Mouse (Mus musculus) layer of hippocampus, adult 11-12 months (tissue): ENCODE data around the gene Nrarp.
A peak's percentile ranks its signal among the peaks of the same experiment; 100 is the strongest.

Experiments
- DNase-seq: peaks from one replicate; pipeline ENCODE4 v3.0.0; 2022; ENCODE audit warnings: low spot score

Nrarp gene

DNA sequence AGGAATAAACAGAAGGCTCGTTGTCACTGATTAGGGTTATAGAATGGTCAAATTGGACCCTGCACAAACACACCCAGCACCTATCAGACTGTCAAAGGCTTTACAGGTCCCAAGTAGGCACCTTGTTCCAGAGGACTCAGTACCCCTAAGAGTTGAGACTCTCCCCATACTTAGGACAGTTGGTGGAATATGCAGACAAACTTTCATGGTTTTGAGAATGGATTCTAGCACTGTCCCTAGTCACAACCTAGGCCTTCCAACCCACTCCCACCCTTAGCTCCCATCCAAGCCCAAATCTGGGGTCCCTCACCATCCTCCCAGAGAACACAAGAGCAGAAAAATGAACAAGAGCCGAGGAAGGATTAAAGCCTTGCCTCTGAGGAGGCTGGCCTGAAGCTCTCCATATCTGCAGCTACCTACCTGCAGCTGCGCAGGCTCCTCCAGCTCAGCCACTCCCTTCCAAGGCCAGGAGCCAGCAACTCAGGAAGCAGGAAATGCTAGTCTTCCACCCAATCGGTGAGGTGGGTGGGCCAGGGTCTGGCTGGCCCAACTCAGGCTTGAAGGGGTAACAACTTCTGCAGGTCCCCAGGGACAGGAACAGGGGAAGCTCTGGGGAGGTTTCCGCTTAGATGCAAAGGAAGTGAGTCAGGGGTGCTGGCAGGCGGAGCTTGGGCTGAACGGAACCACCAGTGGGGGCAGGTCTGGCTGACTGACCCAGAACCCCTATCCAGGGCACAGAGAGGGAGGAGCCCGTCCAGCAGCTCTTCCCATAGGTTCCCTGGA, 15.8 kb downstream of the Nrarp start, which contains the start of gene Tor4a:
Gene Tor4a (minus strand): TSS at position 715 of the 783 bp plus-strand sequence.
- DNase-seq: peak; percentile 49

DNA sequence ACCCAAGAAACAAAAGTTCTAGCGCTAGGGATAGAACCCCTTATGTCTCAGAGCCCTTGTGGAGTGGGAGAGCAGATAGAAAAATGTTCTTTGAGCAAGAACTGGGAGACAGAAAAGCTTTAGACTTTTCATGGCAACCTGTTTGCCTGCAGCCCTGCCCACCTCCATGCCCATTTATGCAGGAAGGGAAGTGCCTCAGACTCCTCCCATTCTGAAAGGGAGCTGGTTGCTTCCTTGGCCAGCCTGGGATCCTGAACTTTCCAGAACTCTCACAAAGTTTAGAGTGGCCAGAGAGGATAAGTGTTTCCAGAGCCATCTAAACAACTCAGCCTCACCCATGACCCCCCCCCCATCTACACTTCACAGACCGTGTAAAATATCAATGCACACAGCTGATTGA, 16.6 kb downstream of the Nrarp start:
- DNase-seq: no peak

DNA sequence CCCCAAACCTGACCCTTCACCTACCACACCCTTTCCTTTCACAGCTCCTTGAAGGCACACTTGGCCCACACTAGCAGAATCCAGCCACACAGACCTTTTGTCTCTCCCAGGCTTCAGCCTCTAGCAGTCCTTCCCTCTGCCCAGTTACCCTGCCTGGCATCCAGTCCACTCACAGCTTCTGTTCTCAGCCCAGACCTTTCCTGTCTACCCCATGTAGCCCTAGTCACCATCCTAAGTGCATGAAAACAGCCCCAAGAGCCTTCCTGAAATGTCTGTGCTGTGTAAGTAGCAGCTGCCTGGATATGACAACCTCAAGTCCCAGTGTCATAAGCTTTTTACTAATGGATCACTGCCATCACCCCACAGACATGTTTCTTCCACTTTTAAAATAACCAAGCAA, 17.4 kb downstream of the Nrarp start:
- DNase-seq: no peak

DNA sequence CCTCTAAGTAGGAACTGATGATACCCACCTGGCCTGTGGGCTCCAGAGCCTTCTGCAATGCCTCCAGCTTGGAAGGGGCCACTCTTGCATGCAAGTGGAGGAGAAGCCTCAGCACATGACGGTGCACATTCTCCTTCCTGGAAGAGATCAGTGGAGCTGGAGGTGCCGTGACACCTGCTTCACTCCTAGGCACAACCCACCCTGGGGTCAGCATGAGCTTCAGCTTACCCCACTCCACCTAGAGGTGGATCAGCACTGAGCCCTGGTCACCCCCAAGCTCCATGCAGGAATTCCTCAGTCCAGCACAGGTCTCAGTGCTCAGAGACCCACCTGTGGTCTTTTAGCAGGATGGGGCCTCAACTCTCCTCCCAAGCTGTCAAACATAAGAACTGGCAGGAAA, 20.1 kb downstream of the Nrarp start:
- DNase-seq: no peak

DNA sequence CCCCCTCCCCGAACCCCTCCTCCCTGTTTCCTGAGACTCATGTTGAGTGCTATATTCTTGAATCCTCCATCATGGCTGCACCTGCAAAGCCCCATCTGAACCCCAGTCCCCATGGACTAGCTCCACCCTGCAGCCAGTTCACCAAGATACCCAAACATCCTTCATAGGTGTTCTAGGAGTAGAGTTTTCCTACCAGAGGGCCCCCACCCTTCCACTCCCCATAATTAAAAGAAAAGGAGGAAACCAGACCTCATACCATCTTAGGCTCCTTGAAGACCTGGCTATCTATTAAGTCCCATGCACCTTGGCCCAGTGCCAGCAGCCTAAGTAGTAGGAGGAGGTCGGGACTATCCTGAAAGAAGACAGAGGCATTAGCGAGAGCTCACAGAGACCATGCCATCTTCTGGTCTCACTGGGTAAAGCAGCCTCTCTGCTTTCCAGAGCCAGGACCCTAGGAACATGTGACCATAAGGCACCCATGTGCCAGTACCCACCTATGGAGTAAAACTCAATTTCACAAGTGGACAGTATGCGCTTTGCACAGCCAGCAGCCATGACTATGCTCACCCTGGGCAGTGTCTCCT, 23.2 kb downstream of the Nrarp start:
- no peak for DNase-seq

DNA sequence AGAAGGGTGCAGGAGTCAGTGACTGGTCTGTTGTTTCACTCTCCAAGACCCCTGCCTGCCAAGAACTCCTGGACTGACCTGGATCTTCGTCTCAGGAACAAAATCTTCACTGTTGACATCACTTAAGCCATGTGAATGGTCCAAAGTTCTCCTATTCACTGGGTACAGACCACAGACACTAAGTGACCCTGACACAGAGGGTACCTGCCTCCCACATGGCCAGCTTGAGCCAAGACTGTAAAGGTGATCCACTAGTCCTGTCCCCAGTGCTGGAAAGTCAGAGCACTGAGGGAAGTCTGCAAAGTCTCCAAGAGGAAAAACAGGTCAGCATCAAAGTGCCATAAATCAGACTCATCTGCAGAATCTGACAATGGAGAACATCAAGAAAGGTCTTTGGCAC, 27.0 kb downstream of the Nrarp start:
- no peak for DNase-seq

DNA sequence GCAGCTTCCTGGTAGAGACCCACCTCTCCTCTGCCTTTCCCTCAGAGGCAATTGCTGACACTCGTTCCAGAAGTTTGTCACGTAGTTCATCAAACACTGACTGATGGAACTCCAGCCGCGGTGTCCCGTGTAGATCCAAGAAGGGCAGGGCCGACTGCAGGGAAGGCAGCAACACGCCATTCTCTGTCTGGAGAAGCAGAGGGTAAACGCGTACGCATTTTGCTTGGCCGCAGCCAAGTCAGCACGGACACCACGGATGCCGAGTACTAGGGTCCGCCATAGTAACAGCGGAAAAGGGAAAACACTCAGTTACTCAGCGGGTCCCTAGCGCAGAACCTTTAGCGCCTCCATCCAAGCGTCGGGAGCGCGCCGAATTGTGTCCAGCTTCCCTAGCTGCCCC, 30.1 kb downstream of the Nrarp start:
- no peak for DNase-seq

DNA sequence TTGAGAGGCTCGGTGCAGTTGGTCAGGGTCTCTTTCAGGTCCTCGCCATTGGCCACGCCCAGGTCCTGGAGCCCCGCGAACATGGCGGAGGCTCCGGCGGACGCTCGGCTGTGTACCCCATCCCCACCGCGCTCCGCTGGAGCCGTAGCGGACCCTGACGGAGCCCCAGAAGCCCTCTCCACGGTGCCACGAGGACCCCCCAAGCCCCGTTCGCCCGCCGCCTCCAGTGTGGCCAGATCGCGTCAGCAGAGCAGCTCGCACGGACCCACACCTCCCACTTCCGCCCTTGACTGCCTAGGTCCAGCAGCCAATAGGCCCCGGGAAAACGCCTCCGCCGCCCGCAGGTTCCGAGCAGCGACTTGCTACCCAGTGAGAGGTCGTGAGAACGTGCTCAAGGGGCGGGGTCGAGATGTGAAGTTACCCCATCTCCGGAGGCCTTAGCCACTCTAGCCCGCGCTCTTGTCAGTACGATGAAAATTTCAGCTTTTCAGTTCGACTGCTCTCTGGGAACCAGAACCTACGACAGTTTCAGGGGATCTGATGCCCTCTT, 30.6 kb downstream of the Nrarp start, which contains the start of gene Nelfb:
Gene Nelfb (minus strand): TSS at position 369 of the 550 bp plus-strand sequence.
- DNase-seq: peak; percentile 86

DNA sequence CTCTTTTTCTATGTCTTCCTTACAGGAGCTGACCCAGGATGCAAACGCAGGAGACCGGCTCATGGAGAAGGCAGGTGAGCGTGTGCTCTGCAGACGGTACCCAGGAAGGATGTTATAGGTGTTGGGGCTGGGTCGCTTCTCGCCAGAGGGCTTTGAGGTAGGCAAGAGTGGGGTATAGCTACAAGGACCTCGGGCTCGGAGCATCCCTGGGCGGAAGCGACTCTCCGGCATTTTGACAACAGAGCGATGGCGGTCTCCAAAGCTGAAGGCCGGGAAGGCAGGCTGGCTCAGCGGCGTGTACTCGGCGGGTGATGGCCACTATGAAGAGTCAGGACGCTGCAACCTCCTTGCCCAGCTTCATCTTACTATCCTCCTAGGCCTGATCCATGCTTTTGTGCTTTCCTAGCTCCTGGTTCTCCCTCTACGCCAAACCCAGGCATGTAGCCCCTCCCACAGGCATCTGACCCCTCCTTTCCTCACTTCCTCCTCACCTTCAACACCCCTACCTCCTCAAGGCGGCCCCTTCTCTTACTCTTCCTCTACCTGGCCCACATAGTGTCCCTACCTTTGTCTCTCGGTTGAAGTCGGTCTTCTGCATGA, 32.8 kb downstream of the Nrarp start:
- DNase-seq: no peak

DNA sequence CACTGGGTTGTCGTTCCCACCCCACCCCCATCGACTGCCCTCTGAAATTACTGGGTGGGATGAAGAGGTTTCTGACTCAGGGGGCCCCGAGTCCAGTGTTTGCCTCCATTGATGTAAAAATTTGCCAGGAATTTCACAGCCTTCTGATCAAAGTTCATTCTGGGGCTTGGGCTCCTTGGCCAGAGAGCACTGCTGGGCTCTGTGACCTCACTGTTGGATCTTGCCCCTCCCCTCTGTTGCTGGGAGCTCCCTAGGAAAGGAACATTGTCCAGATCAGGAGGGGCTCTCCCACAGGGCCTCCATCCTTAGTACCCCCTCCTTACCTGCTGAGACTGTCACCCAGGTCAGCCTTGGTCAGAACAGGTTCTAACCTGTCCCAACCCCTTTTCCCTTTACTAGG, 33.9 kb downstream of the Nrarp start, which contains the start of gene Stpg3:
Gene Stpg3 (minus strand): TSS at position 194 of the 400 bp plus-strand sequence.
- no peak for DNase-seq

DNA sequence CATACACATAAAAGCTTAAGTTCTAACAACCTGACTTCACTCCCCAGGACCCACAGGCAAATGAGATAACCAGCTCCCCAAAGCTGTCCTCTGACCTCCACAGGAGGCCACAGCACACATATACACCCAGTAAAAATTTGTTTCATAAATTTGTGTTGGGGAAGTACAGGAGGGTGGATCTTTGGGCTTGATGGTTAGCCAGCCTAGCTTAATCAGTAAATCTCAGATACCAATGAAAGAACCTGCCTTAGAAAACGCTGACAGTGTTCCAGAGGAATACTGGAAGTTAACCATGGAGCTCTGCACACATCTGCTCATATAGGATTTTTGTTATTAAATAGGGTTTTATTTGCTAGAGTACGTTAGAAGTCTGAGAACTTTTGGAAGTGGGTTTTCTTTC, 37.1 kb downstream of the Nrarp start:
- no peak for DNase-seq

DNA sequence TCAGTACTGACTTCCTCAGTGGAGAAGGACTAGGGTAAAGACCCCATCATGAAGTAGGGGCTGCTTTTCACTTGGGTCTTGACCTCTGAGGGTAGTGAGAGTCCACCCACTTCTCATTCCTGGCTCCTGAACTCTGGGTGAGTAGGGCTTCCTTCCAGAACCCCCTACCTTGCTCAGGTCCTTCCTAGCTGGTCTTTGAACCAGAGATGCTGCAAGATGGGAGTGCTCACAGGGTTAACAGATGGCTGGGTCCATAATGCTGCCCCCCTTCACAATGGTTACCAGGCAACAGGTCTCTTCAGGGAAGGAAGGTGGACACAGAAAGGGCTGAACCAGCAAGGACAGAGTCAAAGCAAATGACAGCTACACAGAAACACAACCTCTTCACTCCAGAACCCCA, 37.9 kb downstream of the Nrarp start, which contains the start of gene Fam166a:
Gene Fam166a (plus strand): TSS at position 301 of the 400 bp plus-strand sequence.
- DNase-seq: no peak

DNA sequence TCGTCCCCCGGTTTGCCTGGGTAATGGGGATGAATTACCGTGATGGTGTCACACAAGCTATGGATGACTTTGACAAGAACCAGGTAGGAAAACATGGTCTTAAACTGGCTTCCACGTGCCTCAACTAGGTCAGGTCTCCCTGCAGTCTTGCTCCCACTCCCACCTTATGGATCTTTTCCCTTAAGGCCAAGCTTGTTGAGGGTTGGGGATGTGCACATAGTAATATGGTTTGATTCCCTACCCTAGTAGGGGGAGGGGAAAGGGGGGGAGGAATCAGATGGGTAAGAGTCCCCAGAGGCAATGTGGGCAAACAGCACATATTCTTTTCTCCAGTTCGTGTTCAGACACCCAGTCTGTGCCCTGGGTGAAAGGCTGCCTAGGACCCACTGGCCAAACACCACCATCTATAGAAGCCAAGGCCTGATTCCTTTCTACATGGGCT, 40.8 kb downstream of the Nrarp start:
- no peak for DNase-seq

DNA sequence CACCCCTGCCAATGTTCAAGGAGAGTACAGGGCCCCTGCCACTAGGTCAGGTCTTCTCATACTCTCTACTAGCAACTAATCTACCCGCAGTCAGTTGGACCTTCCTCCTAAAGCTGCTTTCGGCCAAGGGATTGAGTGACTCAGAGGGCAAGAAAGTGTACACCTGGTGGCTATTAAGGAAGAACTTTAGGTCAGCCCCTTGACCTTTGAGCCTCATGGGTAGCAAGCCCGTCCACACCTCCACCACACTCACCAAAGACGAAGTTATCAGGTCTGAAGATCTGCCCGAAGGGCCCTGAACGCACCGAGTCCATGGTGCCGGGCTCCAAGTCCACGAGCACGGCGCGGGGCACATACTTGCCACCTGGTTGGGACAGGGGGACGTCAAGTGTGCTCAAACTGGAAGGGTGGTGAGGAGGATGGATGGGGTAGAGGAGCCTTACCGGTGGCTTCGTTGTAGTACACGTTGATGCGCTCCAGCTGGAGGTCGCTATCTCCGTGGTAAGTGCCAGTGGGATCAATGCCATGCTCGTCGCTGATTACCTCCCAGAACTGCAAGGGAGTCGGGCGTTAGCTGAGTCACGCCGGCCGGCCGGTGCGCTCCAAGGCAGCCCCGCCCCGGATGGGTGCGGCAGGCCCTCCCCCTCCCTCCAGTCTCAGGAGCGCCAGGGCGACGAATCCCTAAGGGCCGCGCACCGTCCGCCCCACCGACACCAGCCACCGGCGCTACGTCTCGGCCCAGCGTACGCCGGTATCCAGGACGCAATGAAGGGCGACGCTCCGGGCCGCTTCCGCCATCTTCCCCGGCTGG, 43.3 kb downstream of the Nrarp start:
- peak; percentile 76 for DNase-seq

DNA sequence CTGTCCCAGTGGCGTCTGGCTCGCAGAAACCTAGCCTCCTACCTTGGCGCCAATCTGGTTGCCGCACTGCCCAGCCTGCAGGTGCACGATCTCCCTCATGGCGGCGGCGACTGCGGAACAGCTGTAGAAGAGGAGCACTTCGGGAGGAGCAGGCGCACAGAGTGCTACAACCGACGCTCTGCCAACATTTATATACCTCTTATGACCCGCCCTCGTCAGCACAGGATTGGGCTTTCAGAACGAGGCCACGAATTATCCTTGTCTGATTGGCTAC, 43.9 kb downstream of the Nrarp start, which contains the start of gene Tubb4b:
Gene Tubb4b (minus strand): TSS at position 211 of the 274 bp plus-strand sequence.
- DNase-seq: no peak

DNA sequence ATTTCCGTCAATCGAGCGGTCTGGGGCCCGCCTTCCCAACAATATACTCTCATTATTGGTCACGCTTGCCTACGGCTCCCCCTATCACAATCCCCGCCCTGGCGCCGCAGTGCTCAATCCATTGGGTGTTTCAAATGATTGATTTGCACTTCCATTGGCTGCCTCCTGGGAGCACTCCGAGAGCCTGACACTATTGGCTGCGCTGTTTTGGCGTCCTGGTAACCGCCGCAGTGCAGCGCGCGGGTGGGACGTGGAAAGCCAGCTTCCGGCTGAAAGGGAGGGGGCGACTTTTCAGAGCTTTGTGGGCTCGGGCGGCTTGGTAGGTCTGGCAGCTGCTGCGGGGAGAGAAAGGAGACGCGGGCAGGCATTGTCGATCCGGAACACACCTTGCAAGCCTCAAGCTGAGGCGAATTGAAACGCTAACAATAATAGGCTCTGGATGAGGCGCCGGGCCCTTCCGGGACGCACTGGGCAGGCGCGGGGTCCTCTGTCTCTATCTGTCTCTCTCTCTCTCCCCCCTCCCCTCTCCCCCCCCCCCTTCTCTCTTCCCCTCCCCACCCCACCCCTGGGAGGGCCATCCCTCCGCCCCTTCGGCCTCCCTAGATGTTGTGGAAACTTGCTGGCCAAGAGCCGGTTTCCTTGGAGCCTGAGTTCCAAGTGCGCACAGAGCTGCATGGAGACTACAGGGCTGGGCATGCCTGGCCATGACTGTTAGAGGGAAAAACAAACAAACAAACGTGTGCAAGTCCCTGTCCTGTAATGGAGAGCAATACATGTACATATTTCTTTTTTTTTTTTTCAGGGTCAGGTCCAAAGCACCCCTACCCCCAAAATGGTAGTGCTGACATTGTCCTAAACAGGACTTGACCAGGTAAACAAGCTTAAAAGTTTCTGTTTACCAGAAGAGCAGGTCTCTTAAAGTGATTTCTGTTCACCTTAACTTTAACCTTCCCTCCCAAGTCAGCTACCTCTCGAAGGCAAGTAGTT, 44.5 kb downstream of the Nrarp start:
- DNase-seq: peak; percentile 99

DNA sequence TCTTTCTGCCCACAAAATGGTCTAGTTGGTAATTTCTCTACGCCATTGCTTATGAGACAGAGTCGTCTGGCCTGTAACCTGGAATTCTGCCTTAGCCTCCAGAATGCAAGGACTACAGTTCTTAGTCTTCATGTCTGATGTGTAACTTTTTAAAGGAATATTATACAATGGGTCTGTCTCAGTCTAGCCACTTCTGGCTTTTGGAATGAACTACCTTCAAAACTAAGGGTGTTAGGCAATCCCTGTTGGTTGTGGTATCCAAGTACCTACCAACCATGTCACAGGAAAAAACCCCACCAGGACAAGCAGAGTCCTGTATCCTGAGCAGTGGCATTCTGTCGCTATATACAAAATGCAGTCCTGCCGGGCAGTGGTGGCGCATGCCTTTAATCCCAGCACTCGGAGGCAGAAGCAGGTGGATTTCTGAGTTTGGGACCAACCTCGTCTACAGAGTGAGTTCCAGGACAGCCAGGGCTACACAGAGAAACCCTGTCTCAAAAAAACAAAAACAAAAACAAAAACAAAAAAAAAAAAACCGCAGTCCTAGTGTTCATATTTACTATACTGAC, 45.3 kb downstream of the Nrarp start:
- DNase-seq: no peak

DNA sequence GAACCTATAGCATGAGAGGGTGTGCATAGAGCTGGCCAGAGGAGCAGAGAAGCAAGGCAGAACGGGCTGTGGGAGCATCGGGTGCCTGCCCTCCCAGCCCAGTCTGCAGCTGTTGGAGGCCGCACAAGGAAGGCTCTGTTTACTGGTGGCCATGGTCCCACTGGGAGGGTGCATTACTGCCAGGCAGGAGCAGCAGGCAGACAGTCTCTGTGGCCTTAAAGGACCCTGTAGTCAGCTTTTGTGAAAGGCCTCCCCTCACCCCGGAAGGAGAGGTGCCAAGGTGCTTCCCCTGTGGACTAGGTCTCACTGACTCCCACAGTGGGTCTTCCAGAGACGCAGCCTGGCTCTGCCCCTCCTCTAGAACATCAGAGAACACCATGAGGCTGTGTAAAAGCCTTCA, 46.3 kb downstream of the Nrarp start:
- DNase-seq: peak; percentile 71

DNA sequence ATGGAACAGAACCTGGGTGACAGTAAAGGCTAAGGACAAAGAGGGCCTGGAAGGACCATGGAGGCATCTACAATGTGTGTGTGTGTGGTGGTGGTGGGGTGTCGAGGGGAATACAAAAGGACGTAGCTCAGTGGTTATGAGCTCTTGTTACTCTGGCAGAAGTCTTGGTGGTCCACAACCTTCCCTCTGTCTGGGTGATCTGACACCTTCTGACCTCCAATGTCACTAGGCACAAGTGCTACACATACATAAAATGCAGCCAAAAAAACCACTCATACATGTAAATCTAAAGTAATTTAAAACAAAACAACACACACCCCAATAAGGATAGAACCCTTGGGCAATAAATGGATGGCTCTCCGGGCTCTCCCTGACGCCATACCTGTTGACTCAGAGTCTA, 46.8 kb downstream of the Nrarp start:
- no peak for DNase-seq

DNA sequence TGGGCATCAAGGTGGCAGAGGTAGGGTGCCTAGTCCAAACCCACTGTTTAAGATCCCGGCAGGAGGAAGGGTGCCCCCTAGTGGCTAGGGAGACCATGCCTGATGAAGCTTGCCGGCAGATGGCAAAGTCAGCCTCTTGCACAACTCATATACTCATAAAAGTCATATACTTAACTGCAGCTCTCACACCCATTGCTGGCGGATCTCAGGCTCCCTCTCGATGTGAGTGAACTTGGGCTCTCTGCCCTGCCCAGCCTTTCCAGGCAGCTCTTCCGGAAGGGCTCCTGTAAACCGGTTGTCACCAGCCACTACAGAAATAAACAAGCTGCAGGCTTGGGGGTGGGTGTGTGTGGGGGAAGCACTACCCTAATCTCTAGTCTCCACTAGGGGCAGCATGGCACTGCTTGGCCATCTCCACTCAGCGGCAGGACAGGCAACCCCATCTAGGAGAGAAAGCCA, 47.9 kb downstream of the Nrarp start:
- peak; percentile 91 for DNase-seq
